Mouse (Mus musculus): Measurements from ENCODE around the gene Slc24a3. TPM values are rescaled to one million over a fixed set of nuclear protein-coding genes. Genes with fewer than 3 reads are reported as not detected.

The Slc24a3 gene
- total and polyA plus RNA-seq, 3 experiments, result not detected

DNA sequence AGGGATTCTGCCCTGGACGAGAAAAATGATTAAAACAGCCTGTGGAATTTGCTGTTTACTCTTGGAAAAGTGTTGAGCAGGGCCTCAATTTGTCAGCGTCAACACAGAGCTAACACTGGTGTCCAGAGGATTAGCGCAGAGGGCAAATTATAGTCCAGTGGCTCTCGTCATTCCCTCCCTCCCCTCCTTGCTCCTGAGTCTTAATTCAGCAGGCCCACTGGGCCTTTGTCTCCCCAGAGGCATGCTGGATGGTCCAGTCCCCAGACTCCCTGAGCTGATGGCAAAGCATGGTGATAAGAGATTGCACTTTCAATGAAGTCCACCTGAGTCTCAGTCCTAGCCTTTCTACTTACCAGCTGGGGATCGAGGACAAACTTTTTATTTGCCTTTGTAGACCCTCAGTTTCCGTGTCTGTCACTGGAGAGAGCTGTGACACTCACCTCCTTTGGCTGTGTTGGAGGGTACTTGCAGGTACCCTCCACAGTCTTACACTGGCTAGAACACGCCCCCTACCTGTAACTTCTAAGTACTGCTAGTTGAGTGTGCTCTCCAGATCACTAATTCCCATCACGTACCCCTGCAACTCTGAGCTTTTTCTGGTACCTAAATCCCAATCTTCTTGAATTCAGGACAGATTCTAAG lies 289.7 kb downstream of the Slc24a3 start:
- Histone ChIP-seq H3K9ac (ENCODE audit: control insufficient read depth, low read depth, low read length, poor library complexity, severe bottlenecking) (no peak overlapping the region), H3K9me3 (replicated peaks; ENCODE audit: insufficient read depth, low read length) (no peaks in the 10 kb centered on the region), H3K79me2 (ENCODE audit: control insufficient read depth, insufficient read depth, low read length, poor library complexity) (no peaks in the 10 kb centered on the region), H3K27ac (ENCODE audit: control insufficient read depth, low read depth, low read length) (no peak overlapping the region), H3K4me1 (ENCODE audit: control insufficient read depth in 1 of 2, insufficient read depth in 2 of 2, low read length in 2 of 2) (no peaks in the 10 kb centered on the region), H3K36me3 (ENCODE audit: control insufficient read depth in 1 of 2, insufficient read depth in 2 of 2, low read length in 2 of 2) (no peaks in the 10 kb centered on the region), H3K4me3 (ENCODE audit: control insufficient read depth in 1 of 2, insufficient read depth in 1 of 2, low read depth in 2 of 2, low read length in 2 of 2) (no peak overlapping the region), H3K27me3 (ENCODE audit: control insufficient read depth in 1 of 2, insufficient read depth in 2 of 2, low read length in 2 of 2) (no peaks in the 10 kb centered on the region)
- no peak for DNase-seq (ENCODE audit: low read depth, low spot score)
- TF ChIP-seq SIN3A (IDR thresholded peaks at IDR 0.05; ENCODE audit: low read length), result no peak
- no peak for TF ChIP-seq UBTF (IDR thresholded peaks at IDR 0.05; ENCODE audit: borderline replicate concordance, insufficient read depth, low read depth, low read length)
- no peak for TF ChIP-seq MAFK (IDR thresholded peaks at IDR 0.05; ENCODE audit: borderline replicate concordance, low read depth, low read length)
- TF ChIP-seq ELF1 (IDR thresholded peaks at IDR 0.05; ENCODE audit: low read depth, low read length), result no peak
- TF ChIP-seq GABPA (IDR thresholded peaks at IDR 0.05; ENCODE audit: low read depth, low read length), result no peak
- TF ChIP-seq MAZ (IDR thresholded peaks at IDR 0.05; ENCODE audit: low read depth, low read length), result no peak
- no peak for TF ChIP-seq CHD2 (IDR thresholded peaks at IDR 0.05; ENCODE audit: low read length)
- no peak for TF ChIP-seq ZMIZ1 (IDR thresholded peaks at IDR 0.05; ENCODE audit: low read depth, low read length)
- TF ChIP-seq CTCF (IDR thresholded peaks at IDR 0.05 in 2 of 3, conservative IDR thresholded peaks at IDR 0.05 in 1 of 3; ENCODE audit: control insufficient read depth in 1 of 3, insufficient read depth in 1 of 3, low read depth in 2 of 3, low read length in 3 of 3, poor library complexity in 1 of 3, severe bottlenecking in 1 of 3), result no peak
- TF ChIP-seq SMC3 (IDR thresholded peaks at IDR 0.05; ENCODE audit: low read depth, low read length), result no peak
- TF ChIP-seq ZC3H11A (IDR thresholded peaks at IDR 0.05; ENCODE audit: low read depth, low read length), result no peak
- TF ChIP-seq RCOR1 (IDR thresholded peaks at IDR 0.05; ENCODE audit: low read depth, low read length), result no peak
- no peak for TF ChIP-seq USF1 (IDR thresholded peaks at IDR 0.05; ENCODE audit: low read depth, low read length)
- TF ChIP-seq POLR2A (IDR thresholded peaks at IDR 0.05; ENCODE audit: control insufficient read depth in 1 of 2, insufficient read depth in 1 of 2, low read depth in 1 of 2, low read length in 2 of 2, poor library complexity in 1 of 2), result no peak
- TF ChIP-seq EP300 (IDR thresholded peaks at IDR 0.05; ENCODE audit: low read depth in 1 of 2, low read length in 2 of 2), result no peak
- TF ChIP-seq TCF12 (IDR thresholded peaks at IDR 0.05; ENCODE audit: low read depth, low read length), result no peak
- no peak for TF ChIP-seq NELFE (IDR thresholded peaks at IDR 0.05; ENCODE audit: low read depth, low read length)
- TF ChIP-seq MEF2A (IDR thresholded peaks at IDR 0.05; ENCODE audit: extremely low read depth, insufficient replicate concordance, low read depth, low read length, poor library complexity, severe bottlenecking), result no peak

DNA sequence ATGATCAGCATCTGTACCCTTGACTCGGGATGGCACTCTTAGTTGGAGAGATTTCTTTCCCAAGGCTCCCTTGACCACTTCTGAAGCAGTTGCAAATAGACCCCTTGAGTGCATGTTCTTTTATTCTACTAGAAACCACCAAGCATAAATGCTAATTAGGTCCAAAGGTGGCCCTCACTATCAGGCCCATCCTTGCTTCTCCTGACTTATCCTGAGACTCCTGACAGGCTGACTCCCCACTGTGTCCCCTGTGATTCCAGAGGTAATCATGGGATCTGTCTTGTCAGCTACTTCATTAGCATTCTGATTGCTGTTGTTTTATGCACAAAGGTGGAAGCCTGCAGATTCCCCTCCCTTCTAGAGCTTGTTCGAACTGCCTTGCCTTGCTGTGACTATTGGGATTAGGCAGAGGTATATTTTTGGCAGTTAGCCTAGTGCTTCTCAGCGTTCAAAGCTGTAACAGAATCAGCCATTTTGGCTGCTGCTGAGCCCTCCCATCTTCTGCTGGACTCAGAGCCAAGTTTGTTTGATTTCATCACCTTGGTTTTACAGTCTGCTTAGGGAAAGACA lies 293.4 kb downstream of the Slc24a3 start:
- Histone ChIP-seq H3K4me3 (ENCODE audit: control insufficient read depth in 1 of 2, insufficient read depth in 1 of 2, low read depth in 2 of 2, low read length in 2 of 2) (no peak overlapping the region), H3K36me3 (ENCODE audit: control insufficient read depth in 1 of 2, insufficient read depth in 2 of 2, low read length in 2 of 2) (no peaks in the 10 kb centered on the region), H3K9me3 (replicated peaks; ENCODE audit: insufficient read depth, low read length) (no peaks in the 10 kb centered on the region), H3K27ac (ENCODE audit: control insufficient read depth, low read depth, low read length) (no peak overlapping the region), H3K4me1 (ENCODE audit: control insufficient read depth in 1 of 2, insufficient read depth in 2 of 2, low read length in 2 of 2) (no peaks in the 10 kb centered on the region), H3K9ac (ENCODE audit: control insufficient read depth, low read depth, low read length, poor library complexity, severe bottlenecking) (no peak overlapping the region), H3K79me2 (ENCODE audit: control insufficient read depth, insufficient read depth, low read length, poor library complexity) (no peaks in the 10 kb centered on the region), H3K27me3 (ENCODE audit: control insufficient read depth in 1 of 2, insufficient read depth in 2 of 2, low read length in 2 of 2) (no peaks in the 10 kb centered on the region)
- TF ChIP-seq TAL1 (IDR thresholded peaks at IDR 0.05; ENCODE audit: low read length) (no peak), GABPA (IDR thresholded peaks at IDR 0.05; ENCODE audit: low read depth, low read length) (no peak), BHLHE40 (IDR thresholded peaks at IDR 0.05; ENCODE audit: borderline replicate concordance, low read depth, low read length) (no peak), POLR2AphosphoS2 (IDR thresholded peaks at IDR 0.05; ENCODE audit: low read length) (no peak), E2F4 (IDR thresholded peaks at IDR 0.05; ENCODE audit: borderline replicate concordance, low read depth, low read length) (no peak), NRF1 (IDR thresholded peaks at IDR 0.05; ENCODE audit: insufficient read depth, low read depth, low read length, poor library complexity, severe bottlenecking) (no peak), ZC3H11A (IDR thresholded peaks at IDR 0.05; ENCODE audit: low read depth, low read length) (no peak), MAX (IDR thresholded peaks at IDR 0.05; ENCODE audit: low read length) (no peak), MAZ (IDR thresholded peaks at IDR 0.05; ENCODE audit: low read depth, low read length) (no peak), KAT2A (conservative IDR thresholded peaks at IDR 0.05; ENCODE audit: low read depth, low read length) (no peak), SIN3A (IDR thresholded peaks at IDR 0.05; ENCODE audit: low read length) (no peak), POLR2A (IDR thresholded peaks at IDR 0.05; ENCODE audit: control insufficient read depth in 1 of 2, insufficient read depth in 1 of 2, low read depth in 1 of 2, low read length in 2 of 2, poor library complexity in 1 of 2) (no peak)
- DNase-seq (ENCODE audit: low read depth, low spot score), result no peak
